Mouse (Mus musculus) frontal cortex, adult (tissue): Measurements from ENCODE around the gene Sytl1.

Experiments used
- ATAC-seq: cut with Nextera tagmentation; 2 replicates; pipeline ENCODE4 v1.9.2; 2017; ENCODE audit warnings: mild to moderate bottlenecking, moderate library complexity, mixed read lengths; ENCODE audit not compliant: low TSS enrichment

Sytl1 gene

DNA sequence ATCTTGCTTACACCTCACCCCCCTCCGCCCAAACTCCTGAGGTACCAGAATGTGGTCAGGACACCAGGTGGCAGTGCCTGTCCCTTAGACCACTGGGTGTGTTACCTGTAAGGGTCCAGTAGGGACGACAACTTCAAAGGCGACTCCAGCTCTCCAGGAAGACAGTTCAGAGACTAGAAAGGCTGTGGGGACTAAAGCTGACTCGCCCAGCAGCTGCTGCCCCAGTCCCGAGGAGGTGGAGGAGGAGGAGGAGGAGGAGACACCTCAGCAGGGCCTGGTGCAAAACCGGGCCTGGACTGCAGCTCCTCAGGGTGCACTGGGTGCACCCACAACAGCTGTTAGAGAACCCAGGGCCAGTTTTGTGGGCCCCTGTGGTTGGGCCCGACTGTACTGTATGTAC lies at the start of gene Sytl1:
Gene Sytl1, minus strand, starts transcription at position 232 of the 400 bp plus-strand sequence.
- ATAC-seq, result peak; percentile 55; the same call in 1 of the 2 replicates

DNA sequence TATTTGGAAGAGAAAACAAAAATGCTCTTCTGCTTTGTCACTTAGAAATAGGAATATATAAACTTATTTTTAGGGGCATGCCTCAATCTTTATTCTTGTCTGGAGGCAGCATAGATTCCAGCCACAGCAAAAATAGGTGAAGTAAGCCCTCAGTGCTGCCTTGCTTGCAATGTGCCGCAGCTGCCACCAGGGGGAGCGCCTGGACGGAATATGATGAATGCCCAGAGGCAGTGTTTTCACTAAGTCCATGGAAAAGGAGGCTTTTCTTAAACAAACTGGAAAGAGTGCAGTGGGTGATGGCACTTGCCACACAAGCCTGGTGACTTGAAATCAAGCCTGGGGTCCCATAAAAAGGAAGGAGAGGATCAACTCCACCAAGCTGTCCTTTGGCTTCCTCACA lies 47.0 kb upstream of the Sytl1 start:
- peak; percentile 83 for ATAC-seq

DNA sequence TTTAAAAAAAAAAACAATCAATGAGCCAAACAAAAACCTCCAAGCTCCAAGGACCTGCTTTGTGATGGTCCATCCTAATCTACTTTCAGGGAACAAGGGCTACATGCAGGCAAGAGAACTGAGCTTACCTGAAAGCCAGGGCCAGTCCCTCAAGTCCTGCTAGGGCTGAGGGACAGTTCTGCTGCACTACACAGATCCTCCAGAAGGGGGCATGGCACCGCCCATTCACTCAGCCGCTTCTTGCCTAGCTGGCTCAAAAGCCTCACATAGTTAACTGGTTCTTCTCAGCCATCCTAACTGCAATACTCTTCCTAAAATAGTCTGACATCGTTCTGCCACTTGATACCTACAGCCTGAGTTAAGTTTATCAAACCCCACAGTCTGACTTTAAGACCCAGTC lies 44.4 kb upstream of the Sytl1 start:
- peak; percentile 39; the same call in 1 of the 2 replicates for ATAC-seq

DNA sequence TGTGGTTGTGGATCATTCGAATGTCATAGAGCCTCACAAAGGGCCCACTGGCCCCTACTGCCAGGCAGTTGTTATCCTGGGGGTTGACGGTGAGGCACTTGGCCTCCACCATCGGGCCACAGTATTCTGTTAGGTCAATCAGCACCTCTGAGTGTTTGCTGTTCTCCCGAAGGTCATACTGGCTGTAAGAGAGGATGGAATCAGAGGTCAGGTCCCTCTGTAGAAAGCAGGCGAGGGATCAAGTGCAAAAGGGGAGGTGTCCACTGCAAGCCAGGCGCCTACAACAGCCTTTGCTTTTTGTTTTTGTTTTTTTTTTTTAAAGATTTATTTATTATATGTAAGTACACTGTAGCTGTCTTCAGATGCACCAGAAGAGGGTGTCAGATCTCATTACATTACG lies 42.9 kb upstream of the Sytl1 start:
- ATAC-seq, result no peak

DNA sequence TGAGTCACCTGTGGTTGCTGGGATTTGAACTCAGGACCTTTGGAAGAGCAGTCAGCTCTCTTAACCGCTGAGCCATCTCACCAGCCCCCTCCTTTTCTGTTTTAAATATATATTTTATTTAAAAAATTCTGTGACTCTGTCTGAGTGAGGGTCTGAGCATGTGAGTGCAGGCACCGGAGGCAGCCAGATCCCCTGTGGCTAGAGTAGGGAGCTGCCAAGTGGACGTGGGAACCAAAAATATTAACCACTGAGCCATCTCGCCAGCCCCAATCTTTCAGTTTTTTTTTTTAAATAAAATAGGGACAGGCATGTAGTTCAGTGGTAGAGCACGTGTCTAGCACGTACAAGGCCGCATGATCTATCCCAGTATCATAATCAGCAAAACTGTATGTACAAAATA lies 41.9 kb upstream of the Sytl1 start:
- no peak for ATAC-seq

DNA sequence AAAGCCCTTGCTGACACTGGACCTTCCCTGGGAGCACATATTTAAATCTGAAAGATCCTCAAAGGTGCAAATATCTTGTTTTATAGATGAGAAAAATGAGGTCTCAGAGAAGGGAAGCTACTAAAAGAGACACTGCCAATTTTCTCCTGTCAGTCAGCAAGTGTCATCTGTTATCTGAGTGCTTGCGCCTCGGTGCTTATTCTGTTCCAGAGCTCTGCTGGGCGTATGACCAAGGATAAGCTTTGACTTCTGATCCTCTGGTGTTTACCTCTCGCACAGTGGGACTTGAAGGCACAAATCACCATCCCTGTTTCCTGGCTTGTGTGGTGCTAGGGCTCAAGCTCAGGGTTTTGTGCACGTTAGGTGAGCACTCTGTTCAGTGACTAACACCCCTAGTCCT lies 39.8 kb upstream of the Sytl1 start:
- no peak for ATAC-seq

DNA sequence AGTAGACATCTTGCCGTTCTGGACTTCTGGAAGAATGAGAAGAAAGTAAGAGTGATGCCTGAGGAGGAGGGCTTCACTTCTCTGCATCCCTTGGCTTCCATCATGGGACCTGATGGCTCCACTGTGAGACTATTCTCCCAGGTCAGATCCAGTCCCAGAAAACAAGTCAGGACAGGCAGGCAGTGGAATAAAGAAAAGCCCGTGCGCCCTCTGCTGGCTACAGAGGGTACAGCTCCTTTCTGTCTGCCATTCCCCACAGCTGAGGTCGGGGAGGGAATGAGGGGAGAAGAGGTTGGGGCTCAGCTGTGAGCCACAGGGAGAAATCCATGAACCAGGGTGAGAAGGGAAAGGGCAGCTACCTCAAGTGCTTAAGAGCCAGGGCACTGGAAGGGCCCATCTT lies 38.9 kb upstream of the Sytl1 start:
- no peak for ATAC-seq

DNA sequence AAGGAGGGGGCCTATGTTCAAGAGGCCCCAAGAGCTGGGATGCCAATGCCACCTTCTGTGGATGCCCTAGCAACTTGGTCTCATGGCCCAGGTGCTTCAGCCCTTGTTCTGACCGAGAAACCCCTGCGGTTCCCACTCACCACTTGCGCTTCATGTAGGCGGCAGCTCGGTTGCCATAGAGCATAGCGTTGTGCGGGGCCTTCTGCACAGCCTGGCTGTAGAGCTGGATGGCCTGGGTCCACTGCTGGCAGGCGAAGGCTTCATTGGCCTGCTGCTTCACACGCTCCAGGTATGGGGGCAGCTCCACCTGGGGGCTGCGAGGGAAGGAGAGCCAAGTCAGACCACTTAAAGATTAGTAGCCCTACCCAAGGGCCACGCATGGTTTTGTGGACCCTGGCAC lies 37.5 kb upstream of the Sytl1 start:
- no peak for ATAC-seq

DNA sequence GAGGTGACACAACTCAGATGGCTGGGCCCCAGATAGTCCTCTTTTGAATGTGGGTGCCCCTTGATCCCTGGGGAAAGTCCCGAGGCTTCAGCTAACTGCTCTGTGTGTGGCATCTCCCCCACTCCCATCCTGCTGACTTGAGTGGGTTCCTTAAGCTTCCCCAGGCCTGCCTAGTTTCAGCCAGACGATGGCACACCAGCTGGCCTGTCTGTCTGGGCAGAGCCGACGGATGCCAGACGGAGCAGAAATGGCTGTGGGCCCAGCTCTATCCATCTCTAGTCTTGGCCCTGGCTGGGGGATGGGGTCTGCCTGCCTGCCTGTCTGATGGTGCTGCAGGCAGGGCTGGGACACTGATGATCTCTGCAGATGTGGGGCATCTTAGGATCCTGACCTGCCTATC lies 36.8 kb upstream of the Sytl1 start:
- peak; percentile 53 for ATAC-seq

DNA sequence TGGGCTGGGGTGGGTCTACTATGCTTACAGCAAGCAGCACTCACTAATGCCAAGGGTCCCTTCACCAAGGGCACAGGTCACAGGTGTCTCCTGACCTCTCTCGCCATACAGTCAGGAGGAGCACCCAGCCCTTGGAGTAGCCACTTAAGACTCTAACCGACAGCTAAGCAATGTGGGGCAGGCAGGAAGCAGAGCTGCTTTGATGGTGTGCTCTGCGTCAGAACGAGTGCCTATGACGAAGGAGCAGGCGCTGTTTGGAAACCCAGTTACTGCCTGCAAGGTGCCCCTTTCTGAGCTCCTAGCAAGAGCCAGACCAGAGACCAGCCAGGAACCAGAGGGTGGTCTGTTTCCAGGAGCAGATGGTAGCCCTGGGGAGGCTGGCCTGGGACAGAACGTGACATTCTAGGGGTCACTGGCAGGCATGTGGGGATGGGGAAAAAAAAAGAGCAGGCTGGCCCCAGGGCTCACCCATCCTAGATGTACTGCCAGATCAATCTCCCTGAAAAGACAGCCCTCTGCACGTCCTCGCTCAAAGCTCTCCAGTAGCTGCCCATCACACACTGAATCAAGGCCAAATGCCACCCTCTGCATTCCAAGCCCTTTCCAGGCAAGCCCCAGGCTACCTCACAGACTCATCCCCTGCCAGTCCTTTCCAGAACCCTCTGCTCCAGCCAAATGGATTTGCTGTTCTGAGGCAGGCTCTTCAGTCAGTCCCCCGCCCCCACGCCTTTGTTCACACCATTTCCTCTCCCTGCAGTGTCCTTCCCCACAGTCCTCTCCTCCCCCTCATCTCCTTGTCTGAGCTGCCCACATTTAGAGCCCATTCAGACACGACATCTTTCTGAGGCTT lies 35.8 kb upstream of the Sytl1 start:
- ATAC-seq, result peak; percentile 58

DNA sequence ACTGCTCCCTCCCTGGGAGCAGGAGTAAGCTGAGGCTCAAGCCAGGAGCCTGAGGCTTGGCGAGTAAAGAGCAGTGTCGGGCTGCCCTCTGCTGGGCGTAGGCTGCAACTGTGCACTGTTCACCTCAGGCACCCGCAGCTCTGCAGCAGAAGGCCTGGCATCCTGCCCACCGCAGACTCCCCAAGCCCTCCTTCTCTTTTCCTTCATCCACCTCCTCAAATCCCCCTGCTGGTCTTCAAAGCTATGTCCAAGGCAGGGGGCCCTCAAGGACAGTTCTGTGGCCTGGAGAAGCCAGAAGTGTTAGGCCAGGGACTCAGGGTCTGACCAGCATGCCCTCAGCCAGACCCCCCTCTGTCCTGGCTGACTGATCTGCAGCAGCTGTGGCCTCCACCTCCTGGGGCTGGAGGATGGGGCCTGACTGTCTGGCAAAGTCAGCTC lies 34.9 kb upstream of the Sytl1 start:
- ATAC-seq, result 0 out of 2 replicates have a peak, but pooled peaks have one; percentile 22

DNA sequence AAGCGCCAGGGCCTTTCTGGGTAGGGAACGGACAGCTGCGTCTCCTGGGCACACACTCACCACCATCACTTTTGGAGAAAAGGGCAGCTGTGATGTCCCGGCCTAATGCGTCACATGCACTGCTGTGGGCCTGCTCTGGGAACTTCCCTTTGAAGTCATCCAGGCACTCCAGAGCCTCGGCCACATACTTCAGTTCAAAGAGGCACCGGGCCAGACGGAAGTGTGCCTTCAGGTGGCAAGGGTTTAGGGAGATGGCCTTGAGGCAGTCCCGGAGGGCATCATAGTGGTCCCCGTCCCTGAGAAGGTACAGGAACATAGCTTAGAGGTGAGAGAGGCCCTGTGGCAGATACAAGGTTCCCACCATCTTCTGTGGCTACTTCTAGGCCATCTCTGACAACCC lies 34.4 kb upstream of the Sytl1 start:
- ATAC-seq, result no peak

DNA sequence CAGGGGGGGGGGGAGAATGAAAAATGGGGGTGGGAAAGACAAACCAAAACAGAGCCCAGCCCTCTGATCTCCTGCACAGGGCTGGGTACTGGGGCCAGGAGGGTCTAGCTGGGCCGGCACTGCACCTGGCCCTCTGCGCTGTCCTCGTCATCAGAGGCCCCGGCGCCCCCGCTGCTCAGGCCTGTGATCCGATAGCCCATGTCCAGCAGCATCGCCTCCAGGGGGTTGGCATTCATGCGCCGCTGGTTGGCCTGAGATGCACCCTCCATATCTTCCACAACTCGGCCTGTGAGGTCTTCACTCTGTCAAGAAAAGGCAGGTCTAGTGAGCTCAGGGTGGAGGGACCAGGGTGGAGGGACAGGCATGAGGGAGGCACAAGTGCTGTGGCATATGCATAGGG lies 31.2 kb upstream of the Sytl1 start:
- ATAC-seq, result no peak

DNA sequence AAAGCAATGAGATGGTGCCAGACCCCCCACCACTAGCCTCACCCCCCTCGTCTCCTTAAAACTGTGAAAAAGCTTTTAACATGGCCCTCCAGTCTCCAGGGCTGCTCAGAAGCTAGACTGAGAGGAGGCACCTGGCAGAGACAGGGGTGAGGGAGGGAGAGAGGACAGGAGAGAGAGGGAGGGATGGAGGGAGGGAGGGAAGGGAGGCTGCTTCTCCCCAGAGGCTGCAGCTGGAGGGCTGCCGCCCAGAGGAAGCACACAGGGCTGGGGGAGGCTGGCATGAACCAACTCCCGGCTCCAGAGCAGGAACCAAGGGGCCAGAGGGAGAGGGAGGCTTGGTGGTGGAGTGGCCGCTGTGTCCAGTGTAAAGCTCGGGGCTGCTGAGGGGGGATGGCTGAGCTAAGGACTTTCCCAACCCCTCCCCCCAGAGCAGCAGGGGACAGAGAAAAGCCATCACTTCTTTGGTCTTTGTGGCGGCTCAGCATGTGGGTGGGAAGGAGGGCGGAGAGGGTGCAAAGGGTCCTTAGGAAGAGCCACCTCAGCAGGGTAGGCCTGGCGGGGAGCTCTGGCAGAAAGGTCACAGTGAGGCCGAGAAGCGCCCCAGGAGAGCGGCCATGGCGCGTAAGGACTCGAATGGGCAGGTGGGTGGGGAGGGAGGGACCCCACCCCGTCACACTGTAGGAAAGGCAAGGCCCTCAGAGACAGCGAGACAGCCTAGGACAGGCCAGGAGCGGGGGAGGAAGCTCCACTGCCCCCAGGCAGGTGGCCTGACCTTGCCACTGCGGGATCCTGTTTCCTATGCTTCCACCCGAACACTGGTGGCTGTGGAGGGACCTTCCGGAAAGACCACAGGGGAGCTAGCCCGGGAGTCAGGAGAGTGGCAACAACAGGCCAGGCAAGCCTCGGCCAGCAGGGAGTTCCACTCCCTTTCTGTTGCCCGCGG lies 30.3 kb upstream of the Sytl1 start:
- ATAC-seq, result no peak

DNA sequence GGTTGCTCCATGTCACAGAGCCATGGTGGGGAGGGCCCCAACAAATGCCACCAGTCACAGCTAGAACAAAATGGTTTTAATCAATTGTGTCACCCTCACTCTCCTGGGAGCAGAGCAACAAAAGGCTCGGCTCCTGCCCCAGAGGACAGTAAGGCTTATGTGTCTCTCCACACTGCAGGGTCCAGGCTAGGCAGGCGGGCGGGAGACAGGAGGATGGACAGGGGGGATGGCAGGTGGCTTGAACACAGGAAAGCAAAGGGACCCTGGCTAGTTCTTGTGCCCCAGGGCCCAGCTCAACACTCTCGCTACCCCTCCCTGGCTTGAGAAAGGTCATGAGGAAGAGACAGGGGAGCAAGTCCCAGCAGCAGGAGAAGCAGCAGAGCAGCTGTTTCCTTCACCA lies 29.5 kb upstream of the Sytl1 start:
- no peak for ATAC-seq

DNA sequence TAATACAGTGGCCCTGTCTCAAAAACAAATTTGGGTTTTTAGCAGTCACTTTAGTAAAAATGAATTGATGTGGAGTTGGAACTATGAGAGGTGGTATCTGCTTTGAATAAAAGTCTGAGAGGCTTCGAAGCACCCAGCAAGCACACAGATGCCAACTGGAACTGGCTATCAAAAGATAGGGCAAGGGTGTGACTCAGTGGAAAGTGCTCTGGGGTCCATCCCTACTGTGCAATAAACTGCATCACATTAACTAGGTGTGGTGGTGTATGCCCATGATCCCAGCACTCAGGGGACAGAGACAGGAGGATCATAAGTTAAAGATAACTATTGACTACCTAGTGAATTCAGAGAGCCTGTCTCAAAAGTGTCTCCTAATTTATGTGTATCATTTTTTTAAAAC lies 28.3 kb upstream of the Sytl1 start:
- no peak for ATAC-seq

DNA sequence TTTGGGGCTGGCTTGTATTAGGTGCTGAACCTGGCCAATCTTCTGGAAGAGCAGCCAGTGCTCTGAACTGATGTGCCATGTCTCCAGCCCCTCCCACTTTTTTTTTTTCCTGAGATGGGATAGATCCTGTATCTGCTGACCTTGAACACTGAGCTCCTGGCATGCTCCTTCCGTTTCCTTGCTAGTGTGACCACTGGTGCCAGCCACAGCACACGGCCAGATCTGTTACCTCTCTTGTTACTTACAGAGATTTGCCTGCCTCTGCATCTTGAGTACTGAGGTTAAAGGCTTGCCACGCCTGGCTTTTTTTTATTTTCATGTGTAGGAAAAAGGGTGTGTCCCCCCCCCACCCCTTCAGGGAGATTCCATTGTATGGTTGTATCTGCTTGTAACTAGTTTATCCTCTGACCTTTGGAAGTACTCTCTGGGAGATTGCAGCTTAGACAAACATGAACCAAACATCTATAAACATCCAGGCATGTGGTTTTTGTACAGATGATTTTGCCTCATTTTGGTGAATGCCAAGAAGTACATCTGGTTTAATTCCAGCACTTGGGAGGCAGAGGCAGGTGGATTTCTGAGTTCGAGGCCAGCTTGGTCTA lies 23.7 kb upstream of the Sytl1 start:
- ATAC-seq, result no peak

DNA sequence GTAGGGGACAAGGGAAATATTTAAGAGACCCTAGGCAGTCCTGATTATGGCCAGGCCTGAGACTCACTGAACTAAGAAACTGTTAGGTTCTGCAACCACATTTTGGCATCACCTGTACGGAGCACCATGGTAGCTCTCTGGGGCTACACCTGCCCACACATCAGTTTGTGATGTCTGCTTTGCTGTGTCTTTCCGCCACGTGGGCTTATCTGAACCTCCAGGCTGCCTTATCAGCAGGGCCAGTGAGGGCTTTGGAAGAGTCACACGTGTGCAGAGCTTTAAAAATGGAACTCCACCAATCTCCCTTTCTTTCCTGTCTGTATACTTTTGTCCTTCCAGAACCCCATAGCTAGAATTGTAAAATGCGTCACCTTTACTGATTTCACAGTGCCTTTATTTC lies 23.0 kb upstream of the Sytl1 start:
- ATAC-seq, result no peak

DNA sequence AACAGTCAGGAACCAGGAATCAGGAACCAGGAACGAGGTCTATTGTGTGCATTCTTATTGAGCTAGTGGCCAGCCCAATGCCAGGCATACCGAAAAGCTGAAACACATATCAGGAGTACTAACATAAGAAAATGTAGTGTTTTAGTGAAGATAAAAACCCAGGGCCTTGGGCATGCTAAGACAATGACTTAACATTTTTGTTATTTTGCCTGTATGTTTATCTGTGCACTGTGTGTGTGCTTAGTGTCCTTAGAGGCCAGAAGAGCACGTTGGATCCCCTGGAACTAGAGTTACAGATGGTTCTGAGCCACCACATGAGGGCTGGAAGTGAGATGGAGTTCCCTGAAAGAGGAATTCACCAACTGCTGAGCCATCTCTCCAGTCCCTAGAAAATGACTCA lies 22.4 kb upstream of the Sytl1 start:
- no peak for ATAC-seq

DNA sequence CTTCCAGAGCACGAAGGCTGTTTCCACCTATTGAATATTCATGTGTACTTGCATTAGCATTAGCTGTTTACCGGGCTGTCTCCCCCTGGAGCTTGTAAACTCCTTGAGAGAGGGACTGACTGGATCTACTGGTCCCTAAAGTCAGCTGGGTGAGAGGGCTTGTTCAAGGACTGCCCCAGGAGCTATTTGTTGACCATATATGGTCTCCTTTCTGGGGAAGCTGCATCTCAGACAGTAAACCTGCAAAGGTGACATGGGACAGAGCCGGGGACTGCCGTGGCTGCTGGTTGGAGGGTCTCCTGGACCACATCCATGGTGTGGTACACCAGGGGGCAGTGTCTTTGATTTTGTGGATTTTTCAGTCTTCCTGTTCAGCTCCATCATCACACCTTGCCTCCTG lies 19.7 kb upstream of the Sytl1 start:
- ATAC-seq, result no peak

DNA sequence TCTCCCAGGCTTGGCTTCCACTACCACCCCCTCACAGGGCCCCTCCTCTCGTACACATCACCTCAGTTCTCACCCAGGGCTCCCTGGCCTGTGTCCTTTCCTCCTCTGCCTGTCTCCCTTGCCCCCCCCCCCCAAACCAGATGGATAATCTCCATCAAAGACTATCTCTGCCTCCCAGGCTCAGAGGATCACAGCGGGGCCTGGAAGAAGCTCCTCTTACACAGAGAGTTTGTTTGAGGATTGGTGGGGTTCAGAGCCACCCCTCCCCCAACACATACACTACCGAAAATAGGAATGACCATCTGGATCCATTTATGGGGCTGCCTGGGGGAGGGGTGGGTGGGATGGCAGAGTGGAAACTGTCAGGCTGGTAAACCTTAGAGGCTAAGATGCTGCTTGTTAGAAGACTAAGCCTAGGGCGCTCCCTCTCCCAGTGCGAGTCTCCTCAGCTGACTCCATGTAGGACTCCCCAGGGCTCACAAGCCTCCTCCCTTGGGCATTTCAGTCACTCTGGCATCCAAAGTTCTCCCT lies 19.1 kb upstream of the Sytl1 start:
- no peak for ATAC-seq

DNA sequence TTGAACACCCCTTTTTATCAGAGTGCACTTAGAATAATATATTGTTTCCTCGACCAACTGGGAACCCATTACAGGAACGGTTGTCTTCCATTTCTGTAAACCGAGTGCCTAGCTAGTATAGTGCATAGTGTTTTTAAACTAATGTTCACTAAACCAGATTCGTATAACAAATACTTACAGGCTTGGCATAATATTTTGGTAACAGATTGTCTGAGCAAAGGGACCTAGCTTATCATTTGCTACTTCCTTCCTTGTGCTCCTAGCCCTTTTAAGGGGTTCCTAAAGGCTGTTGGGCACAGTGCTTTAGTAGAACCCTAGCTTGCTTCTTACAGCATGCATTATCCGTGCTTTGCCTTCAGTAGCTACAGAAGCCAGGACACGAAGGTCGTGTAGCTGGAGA lies 18.6 kb upstream of the Sytl1 start:
- no peak for ATAC-seq
